Mouse (Mus musculus): ENCODE data around the gene Ece1.
"Not testable (repeated sequence)": the region's sequence is repeated elsewhere in the genome, so short reads cannot be mapped to it uniquely, and the experiment has no call there.

The Ece1 gene

GRCm38 (mm10) chr4:137862019-137862418, at the start of gene Ece1:
TSS of gene Ece1 (plus strand) at chr4:137862237.
- DNase-seq, result peak; percentile 95

DNA sequence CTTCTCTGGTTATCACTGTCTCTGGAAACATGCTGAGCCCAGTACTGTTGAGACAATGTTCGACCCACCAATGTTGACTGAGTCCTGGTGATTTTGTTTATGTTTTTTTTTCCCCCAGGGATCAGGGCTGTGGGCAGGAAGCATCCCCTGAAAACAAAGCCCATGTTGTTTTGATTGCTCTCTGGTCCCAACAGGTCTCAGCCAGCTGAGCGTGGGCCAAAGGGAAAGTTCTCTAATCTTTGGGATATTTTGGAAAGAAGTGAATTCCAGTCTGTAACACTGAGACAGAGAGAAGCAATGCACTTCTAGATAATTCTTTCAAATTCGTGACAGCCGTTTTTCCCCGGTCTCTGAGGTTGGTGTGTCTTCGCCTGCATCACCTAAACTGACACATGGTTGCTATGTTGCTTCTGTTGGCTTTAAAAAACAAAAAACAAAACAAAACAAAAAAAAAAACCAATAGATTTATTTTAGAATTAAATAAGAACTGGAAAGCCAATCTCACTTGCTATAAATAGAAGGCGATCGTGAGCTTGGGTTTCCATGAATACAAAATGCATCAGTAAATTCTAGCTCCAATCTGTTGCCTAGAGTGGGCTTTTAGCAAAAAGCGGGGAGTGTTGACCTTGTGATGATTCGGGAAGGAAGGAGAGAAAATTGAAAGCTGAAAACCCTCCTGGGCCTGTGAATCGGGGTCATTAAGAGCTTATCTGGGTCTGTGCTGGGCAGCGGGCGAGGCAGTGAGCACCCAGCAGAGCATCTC, 48.9 kb upstream of the Ece1 start:
- peak; percentile 24 for DNase-seq

GRCm38 (mm10) chr4:137814140-137814539, 47.9 kb upstream of the Ece1 start:
- no peak for DNase-seq

GRCm38 (mm10) chr4:137815473-137815872, 46.6 kb upstream of the Ece1 start:
- no peak for DNase-seq

GRCm38 (mm10) chr4:137816216-137816615, 45.8 kb upstream of the Ece1 start:
- no peak for DNase-seq

- DNase-seq, result no peak
These were observed 43.7 kb upstream of the Ece1 start for GRCm38 (mm10) chr4:137818341-137818740.

- peak; percentile 70 for DNase-seq
These were observed 42.5 kb upstream of the Ece1 start for GRCm38 (mm10) chr4:137819487-137819886.

- DNase-seq, result no peak
These were observed 41.3 kb upstream of the Ece1 start for GRCm38 (mm10) chr4:137820721-137821120.

- no peak for DNase-seq
These were observed 39.5 kb upstream of the Ece1 start for GRCm38 (mm10) chr4:137822537-137822936.

- DNase-seq, result no peak
These were observed 38.5 kb upstream of the Ece1 start for GRCm38 (mm10) chr4:137823542-137823941.

DNA sequence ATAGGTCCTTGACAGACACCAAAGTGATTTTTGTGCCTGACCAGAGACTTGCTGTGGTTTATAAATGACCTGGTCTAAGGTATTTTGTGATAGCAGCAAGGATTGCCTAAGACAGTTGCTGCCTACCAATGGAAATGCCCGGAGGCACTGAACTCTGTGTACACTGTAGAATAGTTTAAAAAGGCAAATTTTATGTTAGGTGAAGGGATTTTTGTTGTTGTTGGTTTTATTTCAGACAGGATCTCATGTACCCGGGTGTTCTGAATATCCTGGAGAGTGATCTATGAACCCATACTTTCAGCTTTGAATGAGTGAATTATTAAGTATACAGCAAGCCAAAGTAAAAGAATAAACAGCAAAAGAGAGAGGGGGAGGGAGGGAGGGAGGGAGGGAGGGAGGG, 37.2 kb upstream of the Ece1 start:
- no peak for DNase-seq

GRCm38 (mm10) chr4:137830380-137830779, 31.7 kb upstream of the Ece1 start:
- DNase-seq, result no peak

DNA sequence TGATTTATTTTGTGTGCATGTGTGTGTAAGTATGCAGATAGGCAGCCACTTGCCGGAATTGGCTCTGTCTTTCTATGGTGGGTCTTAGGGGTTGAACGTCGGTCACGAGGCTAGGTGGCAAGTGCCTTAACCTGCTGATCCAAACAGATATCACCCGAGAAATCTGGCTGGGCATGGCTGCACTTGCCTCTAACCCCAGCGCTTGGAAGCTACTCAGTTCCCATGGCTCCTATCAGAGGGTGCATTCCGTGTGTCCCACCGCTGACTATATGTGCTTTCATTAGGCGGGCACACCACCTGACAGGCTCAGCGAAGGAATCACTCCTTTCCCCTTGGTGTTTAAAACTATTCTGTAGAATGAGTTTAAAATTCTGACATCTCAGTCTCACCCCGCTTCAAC, 30.4 kb upstream of the Ece1 start:
- DNase-seq, result no peak

DNA sequence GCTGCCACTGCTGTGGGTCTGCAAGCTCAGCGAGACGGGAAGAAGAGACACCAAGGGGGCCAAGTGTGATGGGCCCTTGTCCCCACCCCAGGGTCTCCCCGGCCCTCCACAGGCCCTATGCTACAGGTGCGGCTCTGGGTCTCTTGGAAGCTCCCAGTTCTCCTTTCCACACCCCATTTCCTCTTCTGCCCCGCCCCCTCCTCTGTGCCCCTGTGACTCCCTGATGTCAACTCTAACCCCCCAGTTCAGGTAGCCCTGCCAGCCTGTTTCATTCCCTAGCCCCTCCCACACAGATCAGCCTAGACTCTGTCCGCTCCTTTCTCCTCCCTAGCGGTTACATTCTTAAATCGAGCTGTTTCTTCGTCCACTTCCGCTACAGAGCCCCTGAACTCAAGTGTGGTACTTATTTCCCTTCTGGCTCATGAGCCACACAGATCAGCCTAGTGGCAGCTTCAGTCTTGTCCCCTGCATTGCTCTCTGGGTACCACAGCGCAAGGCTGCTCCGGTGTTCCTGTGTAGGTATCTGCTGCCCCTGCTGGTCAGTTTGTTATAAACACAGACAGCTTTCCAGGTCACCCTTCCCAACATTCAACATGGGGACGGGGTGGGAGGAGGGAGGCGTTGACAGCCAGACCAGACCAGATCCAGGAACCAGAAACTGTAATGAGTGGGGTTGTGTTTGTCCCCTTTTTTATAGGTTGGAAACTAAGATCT, 26.3 kb upstream of the Ece1 start:
- peak; percentile 95 for DNase-seq

DNA sequence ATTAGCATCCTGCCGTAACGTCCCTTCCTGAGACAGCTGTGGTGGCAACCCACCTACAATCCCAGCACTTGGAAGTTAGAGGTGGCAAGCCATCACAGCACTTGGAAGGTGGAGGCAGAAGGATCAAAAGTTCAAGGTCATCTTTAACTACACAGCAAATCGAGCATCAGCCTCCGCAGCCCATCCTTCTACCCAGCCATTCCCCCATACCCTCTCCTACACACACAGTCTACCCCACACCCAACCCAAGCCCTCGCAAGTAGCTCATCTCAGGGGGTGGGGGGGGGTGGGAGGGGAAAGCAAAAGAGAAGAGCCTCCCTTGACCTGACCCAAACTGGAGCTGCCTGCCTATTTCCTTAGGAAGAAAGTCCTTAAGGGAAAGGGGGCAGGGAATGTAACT, 25.3 kb upstream of the Ece1 start:
- no peak for DNase-seq

DNA sequence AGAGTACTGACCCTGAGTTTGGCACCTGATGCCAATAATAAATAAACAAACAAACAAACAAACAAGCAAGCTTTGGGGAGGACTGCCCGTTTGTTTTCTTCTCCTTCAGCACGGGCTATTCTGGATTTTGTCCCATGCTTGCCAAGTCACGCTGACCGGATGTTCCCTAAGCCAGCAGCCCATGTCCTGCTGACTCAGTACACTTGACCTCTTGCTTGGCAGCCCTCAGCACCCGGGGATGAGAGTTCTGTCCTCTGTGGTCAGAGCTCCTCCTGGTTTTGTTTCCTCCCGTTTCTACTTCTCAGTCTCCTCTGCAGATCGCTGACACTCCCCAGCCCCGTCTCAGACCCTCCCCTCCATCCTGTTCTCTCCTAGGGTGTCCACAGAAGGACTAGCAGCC, 24.2 kb upstream of the Ece1 start:
- no peak for DNase-seq

GRCm38 (mm10) chr4:137838791-137839190, 23.2 kb upstream of the Ece1 start:
- no peak for DNase-seq

- no peak for DNase-seq
These were observed 22.6 kb upstream of the Ece1 start for GRCm38 (mm10) chr4:137839452-137839851.

DNA sequence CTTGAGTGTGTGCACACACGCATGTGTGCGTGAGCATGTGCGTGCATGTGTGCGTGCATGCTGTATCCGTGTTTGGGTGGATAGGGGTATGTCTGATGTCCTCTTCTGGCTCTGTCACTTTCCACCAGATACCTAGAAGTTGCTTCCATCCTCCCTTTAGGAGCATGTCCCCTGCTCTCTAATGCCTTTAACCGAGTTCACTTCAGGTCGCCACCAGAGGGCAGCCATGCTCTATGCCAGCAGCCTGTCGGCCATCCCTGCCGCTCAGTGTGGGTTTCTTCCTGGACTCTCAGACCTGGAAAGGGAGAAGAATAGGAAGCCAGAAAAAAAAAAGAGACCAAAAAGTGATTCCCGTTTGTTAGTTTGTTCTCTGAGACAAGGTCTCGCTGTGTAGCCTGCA, 17.4 kb upstream of the Ece1 start:
- peak; percentile 80 for DNase-seq

DNA sequence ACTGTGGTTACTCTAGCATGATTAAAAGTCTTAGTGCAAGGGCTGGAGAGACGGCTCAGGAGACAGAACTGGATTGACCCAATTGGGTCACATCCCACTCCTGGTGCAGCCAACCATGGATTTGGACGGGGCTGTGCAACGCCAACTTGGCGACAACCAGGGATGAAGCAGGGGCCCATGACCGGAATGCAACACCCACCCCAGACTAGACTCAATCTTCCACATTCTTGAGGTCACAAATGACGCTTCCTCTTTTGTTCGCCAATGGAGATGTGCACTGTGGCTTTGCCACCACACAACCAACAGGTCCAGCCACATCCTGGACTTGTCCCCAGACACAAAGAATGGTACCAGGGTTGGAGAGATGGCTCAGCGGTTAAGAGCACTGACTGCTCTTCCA, 14.4 kb upstream of the Ece1 start:
- DNase-seq, result not testable (repeated sequence)

- DNase-seq, result no peak
These were observed 11.9 kb upstream of the Ece1 start for GRCm38 (mm10) chr4:137850161-137850560.

GRCm38 (mm10) chr4:137851484-137851883, 10.6 kb upstream of the Ece1 start:
- peak; percentile 69 for DNase-seq

DNA sequence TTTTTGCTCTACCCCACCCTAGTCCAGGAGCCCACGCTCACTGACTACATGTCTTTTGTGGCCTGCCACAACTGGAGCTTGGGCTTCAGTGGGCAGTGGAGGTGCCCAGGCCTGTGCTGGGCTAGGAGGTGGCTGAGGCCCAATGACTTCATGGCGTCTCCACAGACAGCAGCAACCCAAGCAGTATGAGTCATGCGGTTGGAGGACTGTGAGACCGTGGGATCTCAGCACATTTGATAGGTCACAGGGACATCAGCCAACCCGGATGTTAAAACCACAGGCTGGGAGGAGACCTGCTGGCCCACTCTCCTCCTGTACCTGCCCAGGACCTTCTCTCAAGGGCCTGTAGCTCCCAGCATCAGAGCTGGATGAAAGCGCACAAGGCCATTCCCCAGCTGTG, 8.2 kb upstream of the Ece1 start:
- DNase-seq, result no peak

GRCm38 (mm10) chr4:137855741-137856341, 6.2 kb upstream of the Ece1 start:
- no peak for DNase-seq
